Mouse (Mus musculus) adrenal gland, adult 2 months (tissue): ENCODE measurements at regions not wholly inside any gene's neighbourhood (a gene's known extent, or its start where the extent isn't known, plus 50 kb on each side); places are given as distances from the start of the nearest gene placed in this dataset.
A peak's percentile ranks its signal among the peaks of the same experiment; 100 is the strongest.

ENCODE experiments used
- DNase-seq: peaks from one replicate; pipeline ENCODE4 v3.0.0; 2021

DNA sequence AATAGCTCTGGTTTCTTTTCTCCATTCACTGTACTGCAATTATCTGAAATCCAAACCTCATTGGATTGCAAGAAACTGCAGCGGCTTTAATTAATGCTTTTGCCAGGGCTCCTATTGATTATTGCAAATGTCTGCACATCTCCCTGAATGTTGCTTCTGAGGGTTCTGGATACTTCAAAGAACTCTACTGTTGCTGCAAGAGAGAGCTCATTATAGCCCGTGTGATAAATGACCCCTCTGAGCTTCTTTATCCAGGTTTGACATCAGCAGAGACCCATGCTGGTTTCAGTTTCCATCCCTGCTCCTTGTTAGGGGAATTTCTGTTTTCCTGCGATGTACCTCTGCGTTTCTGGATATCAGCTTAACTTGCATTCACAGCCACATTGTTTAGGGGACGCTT lies 78.4 kb upstream of the Nav3 start:
- no peak for DNase-seq

DNA sequence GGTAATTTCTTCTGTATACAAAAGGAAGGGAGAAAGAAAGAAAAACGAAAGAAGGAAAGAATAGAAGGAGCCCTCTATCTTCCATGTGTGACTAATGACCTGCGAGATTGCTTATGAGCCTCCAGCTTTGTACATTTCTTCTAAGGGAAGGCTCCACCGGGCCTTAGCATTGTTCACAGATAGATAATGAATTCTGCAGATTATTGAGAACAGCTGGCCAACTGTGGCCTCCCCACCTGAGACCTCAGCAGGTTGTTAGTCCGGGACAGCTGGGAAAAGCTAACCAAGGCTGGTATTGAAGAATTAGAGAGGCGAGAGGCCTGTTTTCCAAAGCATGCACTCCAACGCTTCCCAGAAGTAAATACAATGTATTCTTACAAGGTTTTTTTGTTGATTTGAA lies 86.7 kb upstream of the Nav3 start:
- no peak for DNase-seq

GRCm38 (mm10) chr10:110548391-110548790 lies 92.4 kb upstream of the Nav3 start:
- no peak for DNase-seq

GRCm38 (mm10) chr10:110553954-110554353 lies 98.0 kb upstream of the Nav3 start:
- DNase-seq = no peak

- DNase-seq = no peak
Observed at GRCm38 (mm10) chr10:110556326-110556883, 100.4 kb upstream of the Nav3 start.

DNA sequence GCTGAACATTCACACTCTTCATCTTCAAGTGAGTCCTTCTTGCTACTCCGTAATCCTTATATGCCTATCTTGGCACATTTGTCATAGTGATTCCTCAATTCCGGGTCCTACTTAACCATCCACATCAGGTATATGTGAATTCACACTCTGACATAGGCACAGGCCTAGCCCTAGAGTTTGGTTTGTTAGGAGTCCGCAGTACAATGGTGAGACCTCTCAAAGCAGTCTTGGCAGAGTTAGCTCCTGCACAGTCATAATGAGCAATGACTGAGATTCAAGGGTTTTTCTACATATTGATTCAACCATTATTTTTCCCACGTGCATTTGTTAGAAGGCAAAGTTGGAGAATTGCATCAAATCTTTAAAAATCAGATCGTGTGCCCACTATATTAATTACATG lies 107.1 kb upstream of the Nav3 start:
- no peak for DNase-seq

GRCm38 (mm10) chr10:110563571-110563970 lies 107.6 kb upstream of the Nav3 start:
- no peak for DNase-seq

GRCm38 (mm10) chr10:110566260-110567050 lies 110.5 kb upstream of the Nav3 start:
- DNase-seq = no peak

- DNase-seq = no peak
Observed at GRCm38 (mm10) chr10:110570465-110570864, 114.5 kb upstream of the Nav3 start.

GRCm38 (mm10) chr10:110571179-110571578 lies 115.2 kb upstream of the Nav3 start:
- DNase-seq = no peak

- peak; percentile 13 for DNase-seq
Observed at GRCm38 (mm10) chr10:110573530-110573929, 117.5 kb upstream of the Nav3 start.

DNA sequence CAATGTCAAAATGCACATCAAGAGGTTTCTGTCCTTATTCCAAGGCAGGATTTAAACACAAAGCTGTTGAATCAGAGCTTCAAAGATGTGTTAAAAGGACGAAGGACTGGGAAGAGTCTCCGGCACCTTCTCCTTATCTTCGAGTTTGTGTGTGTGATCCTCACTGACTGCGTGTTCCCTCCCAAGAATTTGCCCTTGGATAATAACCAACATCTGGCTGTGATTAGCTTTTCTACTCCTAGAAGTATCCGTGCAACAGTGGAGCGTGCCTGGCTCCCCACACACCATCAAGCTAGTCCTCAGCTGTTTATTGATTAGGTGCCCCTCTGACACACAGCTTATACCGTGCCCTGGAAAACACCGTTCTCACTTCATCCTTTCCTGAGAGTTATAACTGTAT lies 130.0 kb upstream of the Nav3 start:
- DNase-seq = no peak

DNA sequence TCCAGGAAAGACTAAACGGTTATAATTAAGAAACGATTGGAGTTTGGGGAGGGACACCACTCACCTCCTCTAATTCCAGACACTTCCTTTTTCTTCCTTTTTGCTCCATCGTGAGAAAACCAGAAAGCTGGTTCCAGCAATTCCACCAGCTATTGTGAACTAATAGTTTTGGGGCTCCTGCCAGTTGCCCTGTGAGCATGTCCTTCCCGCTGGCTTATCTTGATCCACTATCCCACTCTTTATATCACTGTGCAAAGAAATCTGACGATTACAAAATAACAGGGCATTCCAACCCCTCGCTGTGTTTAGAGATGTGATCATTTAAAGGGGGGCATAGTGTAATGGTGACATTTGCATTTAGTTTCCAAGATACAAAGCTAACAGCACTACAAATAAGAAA lies 130.5 kb upstream of the Nav3 start:
- DNase-seq = no peak

GRCm38 (mm10) chr10:110587529-110587928 lies 131.5 kb upstream of the Nav3 start:
- no peak for DNase-seq

DNA sequence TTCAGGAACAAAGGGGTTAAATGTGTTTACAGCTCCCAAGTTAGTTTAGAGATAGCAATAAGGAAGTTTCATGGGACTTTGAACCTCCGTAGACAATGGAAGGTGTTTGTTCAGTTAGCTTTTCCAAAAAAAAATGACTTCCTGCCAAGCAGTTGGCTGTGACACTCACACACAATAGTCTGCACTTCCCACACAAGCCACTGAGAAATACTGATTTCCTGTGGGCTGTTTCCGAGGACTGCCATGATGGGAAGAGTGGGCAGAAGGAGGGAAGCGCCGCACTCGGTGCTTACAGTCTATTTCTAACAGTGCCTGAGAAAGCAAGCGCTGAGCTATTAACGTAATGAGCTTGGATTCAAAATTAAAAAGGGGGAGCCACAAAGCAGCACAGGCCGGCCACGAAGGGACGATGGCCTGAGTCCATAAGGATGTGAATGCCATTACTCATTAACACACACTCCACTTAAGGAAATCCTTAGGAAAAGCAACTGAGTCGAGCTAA lies 144.4 kb upstream of the Nav3 start:
- peak; percentile 6 for DNase-seq

DNA sequence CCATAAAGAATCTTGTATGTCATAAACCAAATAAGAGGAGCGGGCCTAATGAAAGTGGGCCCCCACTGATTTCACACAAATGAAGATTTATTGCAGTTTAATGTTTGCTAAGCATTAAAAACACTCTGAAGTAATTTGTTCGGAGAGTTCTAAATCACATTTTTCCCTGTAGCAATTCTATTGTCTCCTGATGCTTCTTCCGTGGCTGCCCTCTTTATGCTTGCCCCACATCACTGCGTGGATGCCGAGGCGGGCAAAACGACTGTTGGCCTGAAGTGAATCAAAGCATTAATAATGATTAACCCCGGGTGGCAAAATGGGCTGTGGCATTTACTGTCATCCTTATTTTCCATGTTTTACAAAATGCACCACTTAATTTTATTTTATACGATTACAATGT lies 134.9 kb upstream of the E2f7 start:
- no peak for DNase-seq

GRCm38 (mm10) chr10:110617004-110617403 lies 128.2 kb upstream of the E2f7 start:
- DNase-seq = no peak

- no peak for DNase-seq
Observed at GRCm38 (mm10) chr10:110619193-110619592, 126.0 kb upstream of the E2f7 start.

DNA sequence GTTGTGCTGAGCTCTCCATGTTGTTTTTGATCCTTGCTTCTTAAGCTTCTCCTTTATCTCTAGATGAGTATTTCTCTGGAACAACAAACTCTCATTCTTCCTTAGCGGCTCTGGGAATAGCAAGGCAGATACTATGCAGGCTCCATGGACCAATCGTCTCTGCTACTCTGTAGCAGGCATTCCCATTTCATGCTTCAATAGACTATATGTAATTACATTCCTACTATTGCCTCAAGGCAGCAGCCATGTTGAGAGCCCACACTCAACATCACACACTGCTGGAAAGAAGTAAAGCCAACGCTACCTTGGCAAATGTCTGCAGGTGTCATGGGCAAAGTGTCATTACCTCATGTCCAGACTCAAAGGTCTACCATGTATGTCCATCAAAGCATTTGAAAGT lies 119.6 kb upstream of the E2f7 start:
- DNase-seq = no peak

DNA sequence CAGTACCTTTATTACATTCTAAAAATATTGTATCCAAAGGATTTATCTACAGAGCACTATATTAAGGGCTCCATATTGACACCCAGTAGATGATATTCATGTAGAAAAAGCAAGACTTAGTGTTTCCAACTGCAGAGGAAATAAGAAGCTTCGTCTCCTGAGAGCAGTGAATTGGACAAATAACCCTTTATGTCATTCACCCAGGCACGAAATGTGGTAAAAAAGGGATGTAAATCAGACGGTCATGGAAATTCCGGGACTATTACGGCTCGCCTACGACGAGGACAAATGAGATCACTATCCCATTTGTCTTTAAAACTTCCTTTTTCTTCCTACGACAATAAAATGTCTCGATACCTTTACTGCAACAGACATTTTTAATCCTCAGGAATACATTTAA lies 104.8 kb upstream of the E2f7 start:
- DNase-seq = no peak

DNA sequence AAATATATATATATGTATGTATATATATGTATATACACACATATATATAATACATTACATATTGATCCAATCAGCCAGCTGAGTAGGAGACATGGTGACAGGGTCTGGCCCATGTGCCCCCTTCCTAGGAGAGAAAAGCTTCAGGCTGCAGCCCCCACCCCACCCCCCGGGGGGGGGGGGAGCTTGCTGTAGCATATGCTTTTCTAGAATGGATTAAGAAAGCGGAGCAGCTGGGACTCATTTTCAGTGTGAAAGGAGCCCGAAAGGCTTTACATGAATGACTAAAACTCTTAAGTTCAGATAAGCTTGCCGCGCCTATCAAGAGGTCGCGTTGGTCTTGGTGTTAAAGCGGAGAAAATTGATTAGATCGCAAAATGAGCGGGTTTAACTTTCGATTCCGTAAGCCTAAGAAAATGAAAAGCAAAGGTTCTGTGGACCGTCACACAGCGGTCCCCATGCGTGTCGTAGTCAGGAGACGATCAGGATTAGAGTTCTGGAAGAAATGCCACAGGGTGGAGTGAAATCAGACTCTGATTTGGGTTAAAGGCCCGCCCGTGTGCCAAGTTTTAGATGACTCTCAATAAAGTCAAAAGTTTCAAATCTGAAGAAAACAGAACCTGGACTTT lies 103.1 kb upstream of the E2f7 start:
- DNase-seq = no peak

- DNase-seq = no peak
Observed at GRCm38 (mm10) chr10:110647603-110648002, 97.6 kb upstream of the E2f7 start.

GRCm38 (mm10) chr10:110650107-110650506 lies 95.1 kb upstream of the E2f7 start:
- peak; percentile 58 for DNase-seq
